Mouse (Mus musculus) thymus, postnatal 25 days (tissue): ENCODE measurements around the gene Nanos3.

Experiments used
- DNase-seq: peaks from one replicate; pipeline ENCODE4 v3.0.0; 2022

Nanos3 gene

DNA sequence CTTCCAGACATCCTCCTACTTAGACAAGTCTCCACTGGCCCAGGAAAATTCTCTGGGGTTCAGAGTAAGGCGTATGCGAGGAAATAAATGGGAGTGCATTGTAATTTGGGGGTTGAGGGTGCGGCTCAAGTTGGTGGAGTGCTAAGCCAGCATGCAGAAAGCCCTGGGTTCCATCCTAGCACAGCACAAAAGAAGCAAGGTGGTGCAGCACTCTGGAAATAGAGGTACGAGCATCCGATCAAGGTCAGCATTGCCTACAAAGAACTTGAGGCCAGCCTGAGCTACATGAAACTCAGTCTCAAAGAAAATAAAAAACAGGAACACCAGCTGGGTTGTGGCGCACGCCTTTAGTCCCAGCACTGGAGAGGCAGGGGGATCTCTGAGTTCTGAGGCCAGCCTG, at the start of gene Nanos3:
Gene Nanos3, minus strand, starts transcription at position 101 of the 400 bp plus-strand sequence.
- no peak for DNase-seq

DNA sequence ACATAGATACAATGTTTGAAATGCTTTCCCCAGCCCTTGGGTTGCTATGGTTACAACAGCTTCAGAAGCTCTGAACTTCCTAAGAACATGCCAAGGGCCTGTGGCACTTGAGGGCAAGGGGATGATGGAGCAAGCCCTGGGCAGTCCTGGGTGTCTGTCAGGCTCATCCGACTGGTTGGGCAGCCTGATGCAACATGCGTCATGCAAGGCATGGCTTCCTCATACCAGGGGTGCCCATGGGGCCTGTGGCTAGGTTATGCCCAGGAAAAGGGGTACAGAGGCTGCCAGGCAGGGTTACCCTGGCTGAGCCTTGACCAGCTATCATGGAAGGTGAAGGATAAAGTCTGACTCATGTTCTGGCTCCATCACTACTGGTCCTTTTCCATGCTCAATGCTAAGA, 48.0 kb upstream of the Nanos3 start:
- no peak for DNase-seq

DNA sequence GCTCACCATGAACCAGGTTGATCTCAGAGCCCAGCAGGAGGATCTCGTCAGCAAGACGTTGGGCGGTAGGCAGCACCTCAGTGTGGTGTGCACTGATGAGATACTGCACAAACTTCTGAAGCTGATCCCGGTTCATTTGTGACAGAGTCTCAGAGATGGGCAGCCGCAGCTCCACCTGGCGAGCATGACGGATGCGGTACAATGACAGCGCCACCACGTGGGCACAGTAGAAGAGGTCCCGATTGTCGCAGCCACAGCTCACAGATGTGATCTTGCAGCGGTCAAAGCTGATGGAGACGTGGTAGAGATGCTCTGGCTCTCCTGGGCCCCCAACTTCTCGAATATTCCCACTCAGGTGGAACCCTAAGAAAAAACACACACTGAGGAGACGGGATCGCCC, 45.7 kb upstream of the Nanos3 start:
- DNase-seq = peak; percentile 26

DNA sequence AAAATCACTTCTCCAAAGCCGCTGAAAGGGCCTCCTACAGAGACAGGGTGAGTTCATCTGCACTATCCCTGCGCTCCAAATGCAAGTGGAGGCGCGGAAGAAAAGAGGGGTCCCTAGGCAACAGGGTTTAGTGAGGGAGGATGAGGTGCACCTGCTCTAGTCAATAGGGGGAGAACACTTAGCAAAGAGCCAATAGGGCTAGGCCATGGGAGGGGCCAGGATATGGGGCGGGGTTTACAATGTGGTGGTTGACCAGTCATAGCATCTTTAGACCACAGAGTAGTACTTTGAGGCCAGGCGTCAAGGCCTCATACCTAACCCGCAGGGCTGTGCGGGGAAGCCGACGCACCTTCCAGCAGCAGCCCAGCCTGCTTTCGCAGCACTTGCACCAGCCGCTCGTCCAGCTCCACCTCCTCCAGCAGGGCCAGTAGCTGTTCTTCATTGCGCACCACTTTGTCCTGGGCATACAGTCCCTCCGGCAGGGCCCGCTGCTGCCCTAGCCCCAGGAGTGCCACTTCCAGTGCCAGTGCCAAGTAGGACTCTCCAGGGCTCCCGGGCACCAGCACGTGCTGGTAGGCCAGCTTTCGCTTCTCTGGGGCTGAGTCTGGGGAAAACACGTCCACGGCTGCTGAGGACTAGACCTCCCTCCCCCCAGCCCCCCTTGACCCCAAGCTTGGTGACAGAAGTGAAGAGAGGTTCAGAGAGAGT, 38.5 kb upstream of the Nanos3 start:
- DNase-seq = no peak

DNA sequence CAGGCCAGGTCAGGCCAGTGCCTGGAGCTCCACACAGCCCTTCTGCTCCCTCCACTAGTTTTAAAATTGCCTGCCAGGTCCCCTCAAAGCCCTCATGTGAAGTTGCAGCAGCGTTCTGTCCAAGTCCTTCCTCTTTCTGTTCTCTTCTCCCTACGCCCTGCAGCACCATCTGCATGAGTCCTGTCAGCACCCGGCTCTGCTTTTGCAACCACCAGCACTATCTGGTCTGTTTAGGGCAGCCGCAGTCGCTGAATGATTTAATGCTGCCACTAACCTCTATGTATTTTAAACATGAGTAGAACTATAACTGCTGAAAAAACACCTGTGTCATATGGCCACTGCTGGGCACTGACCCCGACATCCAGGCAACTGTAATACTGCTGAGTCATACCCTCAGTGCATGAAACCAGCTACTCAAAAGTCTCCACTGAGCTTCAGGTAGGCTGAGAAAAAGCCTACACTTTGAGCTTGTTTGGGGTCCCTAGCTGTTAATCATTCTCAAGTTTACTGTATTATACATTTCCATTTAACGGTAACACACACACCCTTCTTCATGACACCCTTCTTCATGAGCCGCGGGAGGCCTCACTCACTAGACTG, 37.6 kb upstream of the Nanos3 start:
- DNase-seq = no peak

DNA sequence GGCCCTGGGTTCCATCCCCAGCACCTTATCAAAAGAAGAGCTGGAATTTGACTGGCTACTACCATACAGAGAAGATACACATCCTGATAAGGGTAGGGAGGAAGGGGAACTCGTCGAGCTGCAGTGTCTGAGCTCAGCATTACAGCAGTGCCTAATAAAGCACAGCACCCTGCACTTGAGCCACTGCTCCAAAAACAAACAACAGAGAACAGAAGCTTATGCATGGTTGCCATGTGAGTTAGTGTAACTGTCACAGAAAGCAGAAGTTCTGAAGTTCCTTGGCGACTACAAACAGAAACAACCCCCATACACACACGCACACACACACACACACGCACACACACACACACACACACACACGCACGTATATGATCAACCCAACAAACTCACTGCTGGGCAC, 35.1 kb upstream of the Nanos3 start:
- no peak for DNase-seq

DNA sequence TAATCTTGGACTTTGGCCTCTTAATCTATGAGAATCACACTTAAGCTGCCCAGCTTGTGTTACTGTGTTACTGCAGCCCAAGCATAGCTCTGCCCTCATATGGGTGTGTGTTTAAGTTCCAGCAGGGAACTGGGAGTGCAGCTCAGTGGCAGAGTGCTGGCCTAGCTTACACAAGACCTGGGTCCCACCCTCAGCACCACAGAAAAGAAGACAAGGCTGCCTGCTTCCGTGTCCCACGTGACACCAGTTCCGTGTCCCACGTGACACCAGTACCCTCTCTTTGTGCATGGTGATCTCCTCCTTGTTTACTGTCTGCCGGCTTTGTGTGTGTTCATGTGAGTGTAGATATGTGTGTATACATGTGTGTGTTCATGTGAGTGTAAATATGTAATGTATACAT, 33.1 kb upstream of the Nanos3 start:
- no peak for DNase-seq

DNA sequence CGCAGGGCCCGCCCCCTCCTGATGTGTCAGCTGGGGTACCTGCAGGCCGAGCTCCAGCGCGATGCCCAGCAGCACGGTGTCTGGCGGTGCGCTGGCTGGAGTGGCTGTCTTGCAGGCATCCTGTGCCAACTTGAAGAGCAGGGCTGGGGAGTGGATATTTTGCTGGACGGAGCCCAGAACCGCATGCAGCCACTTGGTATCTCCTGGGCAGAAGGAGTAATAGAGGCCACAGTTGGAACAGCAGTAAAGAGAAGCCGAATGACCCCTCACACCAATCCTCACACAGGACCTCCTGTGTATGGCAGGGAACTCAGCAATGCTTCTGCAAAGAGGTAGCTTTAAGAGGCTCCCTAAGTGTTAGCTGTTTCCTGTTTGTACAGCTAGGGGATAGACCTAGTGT, 32.2 kb upstream of the Nanos3 start:
- no peak for DNase-seq

DNA sequence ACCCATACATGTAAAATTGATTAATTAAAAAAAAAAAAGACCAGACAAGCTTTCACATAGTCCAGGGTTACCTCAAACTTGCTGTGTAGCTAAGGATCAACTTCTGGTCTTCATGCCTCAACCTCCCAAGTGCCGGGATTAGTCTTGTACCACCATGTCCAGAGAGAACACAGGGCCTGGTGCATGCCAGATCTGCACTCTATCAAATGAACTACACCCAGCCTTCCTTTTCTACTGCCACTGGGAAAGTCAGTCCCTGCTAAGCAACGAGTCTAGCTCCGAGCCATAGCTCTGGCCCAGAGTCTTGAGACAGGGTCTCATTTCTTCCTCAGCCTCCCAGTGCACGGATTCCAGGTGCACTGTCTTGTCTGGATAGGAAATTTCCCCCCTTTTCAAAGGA, 28.3 kb upstream of the Nanos3 start:
- DNase-seq = no peak

DNA sequence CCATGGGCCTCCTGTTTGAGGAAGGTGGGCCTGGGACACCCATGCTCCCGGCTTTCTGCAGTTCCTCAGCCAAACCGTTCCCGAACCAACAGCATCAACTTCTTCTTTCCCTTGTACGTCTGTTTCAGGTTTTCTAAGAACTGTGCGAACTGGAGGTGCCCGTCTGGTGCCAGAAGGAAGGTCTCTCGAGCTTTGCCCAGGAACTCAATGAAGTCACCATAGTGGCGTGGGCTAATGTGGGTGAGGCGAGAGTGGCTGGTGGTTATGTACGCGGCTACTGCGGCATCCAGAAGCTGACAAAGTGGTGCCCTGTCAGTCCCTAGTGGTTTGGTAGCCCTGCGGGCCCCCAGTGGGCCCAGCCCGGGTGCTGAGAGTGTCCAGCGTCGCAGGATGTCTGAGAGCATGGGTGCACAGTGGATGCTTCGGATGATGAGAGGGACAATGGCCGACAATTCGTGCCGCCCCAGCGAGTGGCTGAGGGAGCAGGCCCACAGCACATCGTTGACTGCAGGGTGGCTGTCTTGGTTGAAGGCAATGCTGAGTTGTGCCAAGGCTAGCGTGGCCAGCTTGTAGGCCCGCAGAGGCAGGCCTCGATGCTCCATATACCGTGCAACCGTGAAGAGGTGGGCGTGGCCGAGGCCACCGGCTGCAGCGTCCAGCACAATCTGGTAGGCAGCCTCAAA, 27.0 kb upstream of the Nanos3 start:
- DNase-seq = no peak

DNA sequence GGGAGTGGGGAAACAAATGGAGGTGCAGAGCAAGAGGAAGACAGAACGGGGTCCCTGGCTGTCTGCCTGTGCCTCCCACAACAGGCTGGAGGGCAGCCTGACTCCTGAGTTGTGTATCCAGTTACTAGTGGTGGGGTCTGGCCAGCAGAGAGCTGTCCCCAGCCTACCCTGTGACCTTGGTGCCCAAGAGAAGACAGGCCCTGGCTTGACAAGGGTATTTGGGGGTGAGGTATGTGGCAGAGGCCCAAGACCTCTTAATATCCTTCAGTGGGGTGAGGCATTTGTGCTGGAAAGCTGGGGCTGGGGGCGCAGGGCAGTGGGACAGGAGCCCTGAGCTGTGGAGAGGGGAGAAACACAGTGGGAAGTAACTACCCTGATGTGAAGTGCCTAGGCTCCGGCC, 26.2 kb upstream of the Nanos3 start:
- DNase-seq = no peak

DNA sequence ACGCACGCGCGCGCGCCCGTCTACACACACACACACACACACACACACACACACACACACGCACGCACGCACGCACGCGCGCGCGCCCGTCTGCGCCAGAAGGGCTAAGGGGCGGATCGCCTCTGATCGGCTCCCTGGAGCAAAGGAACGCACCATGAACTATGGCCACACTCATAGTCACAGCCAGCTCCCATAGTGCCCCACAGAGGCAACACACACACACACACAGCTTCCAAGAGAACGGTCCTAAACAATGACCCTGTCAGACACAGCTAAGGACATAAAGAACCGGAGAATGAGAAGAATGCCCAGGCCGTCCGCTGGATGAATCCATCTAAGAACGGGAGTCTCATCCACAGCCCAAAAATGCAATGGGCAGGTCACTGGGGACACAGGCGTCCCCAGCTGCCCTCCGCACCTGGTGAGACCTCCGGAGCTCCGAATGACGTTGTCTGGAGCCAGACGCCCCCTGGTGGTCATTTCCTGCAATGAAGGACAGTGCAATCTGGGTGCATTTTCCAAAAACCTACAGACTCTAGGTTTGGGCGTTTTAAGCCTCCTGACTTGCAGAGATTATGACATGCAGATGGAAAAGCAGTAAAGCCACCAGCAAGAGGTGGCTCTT, 25.3 kb upstream of the Nanos3 start:
- DNase-seq = peak; percentile 89

DNA sequence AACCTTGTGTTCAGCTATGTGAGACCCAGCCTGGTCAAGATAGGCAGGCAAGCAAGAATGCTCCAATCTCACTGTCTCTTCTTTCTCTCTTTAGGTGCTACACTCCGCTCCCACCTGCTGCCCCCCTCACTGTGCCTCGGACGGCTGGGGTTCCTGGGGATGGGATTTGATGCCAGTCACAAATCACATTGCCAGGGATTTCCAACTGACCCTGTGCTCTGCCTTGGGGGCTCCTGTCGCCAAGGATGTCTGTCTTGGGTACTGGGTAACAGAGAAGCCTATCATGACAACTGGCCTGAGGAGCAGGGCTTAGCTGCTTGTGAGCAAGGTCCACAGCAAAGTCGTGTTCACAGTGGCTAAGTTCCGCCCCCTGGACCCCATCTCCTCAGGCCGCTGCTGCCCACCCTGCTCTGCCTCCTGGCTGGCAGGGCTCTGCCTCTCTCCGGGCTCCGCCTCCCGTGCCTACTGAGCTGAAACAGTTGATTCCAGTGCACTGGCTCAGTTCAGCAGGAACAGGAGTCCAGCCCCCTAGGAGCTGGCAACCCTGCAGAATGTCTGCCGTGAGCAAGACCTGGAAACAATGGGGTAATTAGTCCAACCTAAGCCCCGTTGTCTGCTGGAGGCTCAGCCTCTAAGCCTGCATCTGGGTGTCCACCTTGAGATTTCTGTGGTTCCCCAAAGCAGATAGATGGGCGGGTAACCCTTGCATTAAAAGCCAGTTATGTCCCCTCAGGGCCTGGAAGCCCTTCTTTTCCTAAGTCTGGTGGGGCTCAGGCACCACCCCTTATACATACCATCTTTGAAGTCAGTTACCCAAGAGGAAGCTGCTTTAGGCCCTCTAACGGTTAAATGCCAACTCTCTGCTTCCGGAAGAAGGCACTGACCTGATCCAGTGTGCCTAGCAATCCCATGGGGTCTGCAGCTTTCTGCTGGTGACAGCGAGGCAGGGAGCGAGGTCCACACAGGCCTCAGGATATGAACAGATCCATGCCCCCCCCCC, 23.7 kb upstream of the Nanos3 start:
- peak; percentile 65 for DNase-seq

DNA sequence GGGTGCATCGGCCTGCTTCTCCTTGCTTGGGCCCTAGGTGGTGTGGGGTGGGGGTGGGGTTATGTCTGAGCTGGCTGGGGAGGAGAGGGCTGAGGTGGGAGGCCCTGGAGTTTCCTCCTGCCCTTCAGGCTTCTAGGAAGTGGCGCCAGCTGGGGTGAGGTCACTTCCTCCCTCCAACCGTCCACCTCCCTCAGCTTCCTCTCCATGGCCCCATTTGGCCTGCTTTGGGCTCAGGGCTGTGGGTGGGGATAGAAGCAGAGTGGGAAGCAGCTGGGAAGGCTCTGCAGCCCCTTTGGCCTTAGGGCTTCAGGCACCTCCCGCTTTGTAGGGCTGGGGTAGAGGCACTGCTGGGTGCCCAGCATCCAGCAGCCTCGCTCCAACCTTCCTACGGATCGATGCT, 22.8 kb upstream of the Nanos3 start:
- DNase-seq = peak; percentile 71

DNA sequence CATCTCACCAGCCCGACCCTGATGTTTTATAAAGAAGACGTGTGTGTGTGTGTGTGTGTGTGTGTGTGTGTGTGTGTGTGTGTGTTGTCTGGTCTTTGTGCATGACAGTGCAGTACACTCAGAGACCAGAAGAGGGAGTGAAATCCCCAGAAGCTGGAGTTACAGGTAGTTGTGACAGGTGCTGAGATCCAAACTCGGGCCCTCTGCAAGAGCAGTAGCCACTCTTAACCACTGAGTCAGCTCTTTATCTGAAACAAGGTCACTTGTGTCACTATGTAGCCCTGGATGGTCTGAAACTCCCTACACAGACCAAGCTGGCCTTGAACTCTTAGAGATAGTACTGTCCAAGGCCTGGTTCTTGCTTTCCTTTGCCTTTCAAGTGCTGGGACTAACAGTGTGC, 21.6 kb upstream of the Nanos3 start:
- no peak for DNase-seq

DNA sequence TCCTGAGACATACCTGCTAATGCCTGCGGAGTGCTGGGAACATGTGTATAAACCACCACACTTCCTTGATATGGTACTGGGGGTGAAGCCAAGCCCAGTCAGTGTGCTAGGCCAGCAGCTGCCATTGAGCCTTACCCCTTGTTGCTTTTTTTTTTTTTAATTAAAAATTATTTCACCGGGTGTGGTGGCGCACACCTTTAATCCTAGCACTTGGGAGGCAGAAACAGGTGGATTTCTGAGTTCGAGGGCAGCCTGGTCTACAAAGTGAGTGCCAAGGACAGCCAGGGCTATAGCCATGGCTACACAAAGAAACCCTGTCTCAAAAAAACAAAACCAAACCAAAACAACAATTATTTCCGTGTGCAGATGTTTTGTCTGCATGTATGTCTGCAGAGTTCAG, 20.1 kb upstream of the Nanos3 start:
- no peak for DNase-seq

DNA sequence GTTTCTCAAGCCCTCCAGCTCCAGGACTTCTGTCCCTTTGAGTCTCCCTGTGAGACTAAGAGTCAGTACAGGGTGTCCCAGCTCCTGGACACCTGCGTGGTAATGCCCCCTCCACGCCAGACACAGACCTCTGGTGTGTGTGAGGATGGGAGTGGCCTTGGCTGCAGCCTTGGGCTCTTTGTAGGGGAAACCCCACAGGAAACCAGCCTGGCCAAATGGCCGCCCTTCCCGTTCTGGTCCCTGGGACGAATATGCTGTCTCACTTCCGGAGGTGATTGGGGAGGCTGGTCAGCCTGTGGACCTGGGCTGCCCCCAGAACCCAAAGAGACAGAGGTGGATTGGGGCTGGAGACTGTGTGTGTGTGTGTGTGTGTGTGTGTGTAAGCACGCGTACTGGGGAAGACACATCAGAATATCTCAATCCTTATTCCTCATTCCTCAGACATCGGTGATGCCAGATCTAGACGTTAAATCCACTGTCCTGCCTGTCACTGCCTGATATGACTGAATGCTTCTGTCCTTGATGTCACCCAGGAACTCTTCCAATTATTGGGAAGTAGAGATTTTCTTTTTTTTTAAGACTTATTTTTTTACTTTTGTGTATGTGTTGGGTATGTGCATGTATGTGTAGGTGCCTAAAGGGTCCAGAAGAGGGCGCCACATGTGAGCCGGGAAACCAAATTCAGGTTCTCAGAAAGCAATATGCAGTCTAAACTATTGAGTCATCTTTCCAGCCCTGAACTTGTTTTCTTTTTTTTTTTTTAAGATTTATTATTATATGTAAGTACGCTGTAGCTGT, 19.2 kb upstream of the Nanos3 start:
- peak; percentile 40 for DNase-seq

DNA sequence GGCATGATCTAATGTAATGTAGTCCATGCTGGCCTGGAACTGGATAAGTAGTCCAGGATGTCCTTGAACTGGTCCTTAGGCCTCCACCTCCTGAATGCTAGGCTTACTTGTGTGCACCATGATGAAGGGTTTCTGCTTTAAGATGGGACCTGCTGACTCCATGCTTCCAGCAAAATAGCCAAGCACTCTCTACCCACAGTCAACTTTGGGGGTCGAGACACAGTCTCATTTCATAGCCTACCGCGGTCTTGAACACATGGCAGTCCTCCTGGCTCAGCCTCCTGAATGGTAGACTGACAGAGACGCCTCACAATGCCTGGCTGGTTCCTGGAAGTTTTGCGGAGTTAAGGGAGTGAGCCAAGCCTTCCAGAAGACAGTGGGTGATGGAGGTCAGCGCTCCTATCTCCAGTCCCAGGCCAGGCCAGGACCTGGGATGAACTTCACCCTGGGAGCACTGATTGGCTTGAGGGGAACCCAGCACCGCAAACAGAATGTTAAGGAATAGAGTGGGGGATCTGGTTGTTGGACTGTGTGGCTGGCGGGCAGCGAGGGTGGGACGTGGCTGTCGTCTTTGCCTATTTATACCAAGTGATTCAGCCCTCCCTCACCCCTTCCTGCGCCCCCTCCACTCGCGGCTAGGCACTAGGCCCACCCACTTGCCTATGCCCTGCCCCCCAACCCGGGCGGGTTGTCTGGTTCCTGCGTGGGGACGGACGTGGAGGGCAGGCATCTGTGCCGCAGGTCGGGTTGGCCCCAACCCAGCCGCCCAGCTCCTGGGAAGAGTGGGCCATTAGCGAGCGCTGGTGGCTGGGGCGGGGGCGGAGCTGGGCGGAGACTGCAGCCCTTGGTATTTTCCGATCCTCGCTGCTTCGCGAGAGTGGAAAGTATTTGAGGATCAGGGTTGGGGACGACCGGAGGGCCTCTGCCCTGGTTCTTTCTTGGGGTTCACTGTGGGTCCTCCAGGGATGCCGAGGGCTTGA, 18.2 kb upstream of the Nanos3 start:
- DNase-seq = peak; percentile 85

DNA sequence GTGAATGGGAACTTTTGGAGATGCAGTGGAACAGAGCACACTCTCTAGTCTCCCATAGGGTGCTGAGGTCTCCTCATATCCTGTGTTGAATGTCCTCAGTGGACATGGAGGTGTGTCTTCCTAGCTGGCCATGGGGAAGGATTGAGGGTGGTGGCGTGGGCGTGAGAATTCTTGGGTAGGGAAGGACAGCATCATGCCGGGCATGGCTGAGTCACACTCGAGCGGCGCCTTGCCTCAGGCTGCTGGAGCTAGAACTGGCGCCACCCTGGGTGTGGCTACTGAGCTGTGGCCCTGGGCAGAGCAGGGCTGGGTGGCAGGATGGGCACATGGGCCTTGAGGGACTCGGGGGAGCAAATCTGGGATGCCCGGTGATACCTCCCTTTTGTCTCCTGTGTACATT, 17.4 kb upstream of the Nanos3 start:
- DNase-seq = no peak

DNA sequence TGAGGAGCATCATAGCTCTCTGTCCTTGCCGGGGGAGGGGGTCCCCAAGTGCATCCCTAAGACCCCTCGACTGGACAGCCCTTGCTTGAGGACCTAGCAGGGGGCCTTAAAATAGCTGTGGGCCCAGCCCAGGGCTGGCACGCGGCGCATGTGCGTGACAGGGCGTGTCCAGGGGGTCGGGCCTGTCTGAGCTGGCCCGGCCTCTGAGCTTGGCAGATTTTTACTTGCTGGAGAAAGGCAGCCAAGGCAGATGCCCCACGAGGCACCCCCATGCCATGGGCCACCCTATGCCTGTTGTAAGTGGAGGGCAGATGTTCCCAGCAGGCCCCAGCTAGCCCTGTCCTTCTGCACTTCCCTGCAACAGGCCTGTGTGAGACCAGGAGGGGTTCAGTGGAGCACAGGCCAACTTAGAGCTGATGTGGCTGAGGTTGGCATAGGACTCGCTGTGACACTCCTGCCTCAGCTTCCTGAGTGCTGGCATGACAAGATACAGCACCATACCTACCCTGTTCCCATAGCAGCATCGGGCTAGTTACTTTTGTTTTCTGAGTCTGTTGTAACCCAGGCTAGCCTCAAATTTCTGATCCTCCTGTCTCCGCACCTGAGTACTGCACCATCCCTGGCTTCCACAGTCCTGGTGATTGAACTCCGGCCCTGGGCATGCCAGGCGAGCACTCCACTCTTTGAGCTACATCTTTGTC, 16.7 kb upstream of the Nanos3 start:
- no peak for DNase-seq
